Mouse (Mus musculus) lung, adult 2 months (tissue): ENCODE results near the gene Dnaja3.

Experiments
- CTCF ChIP-seq: fragments of 200-500 bp; IDR thresholded peaks from 2 replicates; pipeline ENCODE4 v1.5.1; 2011; ENCODE audit warnings: mild to moderate bottlenecking, low read length, control low read depth; ENCODE audit not compliant: insufficient read depth
- POLR2A ChIP-seq: fragments of 200-500 bp; IDR thresholded peaks from 2 replicates; pipeline ENCODE4 v1.6.1; 2011; ENCODE audit warnings: low read depth, mild to moderate bottlenecking, control low read depth, low read length, borderline replicate concordance; ENCODE audit errors: extremely low read depth

DNA sequence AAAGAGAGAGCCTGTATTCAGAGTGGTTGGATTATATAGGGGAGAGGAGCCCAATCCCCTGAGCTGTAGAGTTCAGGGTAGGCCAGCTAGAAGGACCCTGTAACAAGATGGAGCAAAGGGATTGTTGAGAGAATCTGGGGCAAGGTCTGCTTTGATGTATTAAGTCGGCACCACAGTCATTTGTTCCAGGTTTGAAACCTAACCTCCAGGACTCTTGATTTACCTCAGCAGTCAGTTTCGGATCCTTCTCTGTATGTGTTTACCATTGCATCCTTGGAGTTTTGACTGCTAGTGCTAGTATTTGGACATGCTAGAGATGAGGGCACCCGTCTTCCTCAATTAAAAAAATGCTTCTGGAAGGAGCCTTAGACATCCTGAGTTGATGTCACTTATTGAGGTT is 112.4 kb downstream of the Dnaja3 start:
- TF ChIP-seq CTCF = no peak
- TF ChIP-seq POLR2A = no peak
